Mouse (Mus musculus) heart, adult 2 months (tissue): ENCODE data around the gene Fndc11.

ENCODE experiments used
- CTCF ChIP-seq: fragments of 200-600 bp; IDR thresholded peaks from 2 replicates; pipeline ENCODE4 v1.8.1; 2022; ENCODE audit warnings: antibody characterized with exemption, mild to moderate bottlenecking, moderate library complexity
- EP300 ChIP-seq: fragments of 200-500 bp; IDR thresholded peaks from 2 replicates; pipeline ENCODE4 v1.6.1; 2011; ENCODE audit warnings: low read depth, low read length, control low read depth; ENCODE audit not compliant: insufficient read depth

DNA sequence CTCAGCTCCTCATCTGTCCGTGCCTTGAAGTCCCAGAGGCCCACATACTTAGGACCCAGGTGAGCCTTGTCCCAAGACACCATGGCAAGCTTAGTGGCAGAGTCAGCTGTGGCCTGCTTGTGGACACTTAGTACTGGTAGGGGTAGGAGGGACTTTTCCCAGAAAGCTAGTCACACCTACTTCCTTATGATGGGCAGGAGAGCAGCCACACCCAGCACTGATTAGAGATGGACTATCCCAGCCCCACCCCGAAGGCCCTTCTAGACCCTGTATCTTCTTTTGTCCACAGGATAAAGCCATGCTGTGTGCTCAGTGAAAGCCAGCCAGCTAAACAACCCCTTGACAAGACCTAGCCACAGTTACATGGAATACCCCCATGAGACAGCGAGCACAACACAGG lies 17.4 kb upstream of the Fndc11 start, which contains the start of gene Ptk6:
- no peak for TF ChIP-seq EP300
- no peak for TF ChIP-seq CTCF
